Mouse (Mus musculus) liver, adult 10 weeks (tissue): ENCODE data around the gene 4930539E08Rik. TPM values are rescaled to one million over a fixed set of nuclear protein-coding genes. Genes with fewer than 3 reads are reported as not detected.

Experiments used
- polyA plus RNA-seq: library from polyadenylated mRNA; stranded (reverse); fragments of 350-450 nt; fragmentation: Illumina TruSeq; extraction: RNeasy Lipid Tissue Mini Kit (QIAGEN cat#74804); gene quantifications from one replicate; pipeline ENCODE4 v1.2.3, GENCODE M21; 2014; ENCODE audit warnings: low read depth, low replicate concordance

4930539E08Rik gene
- not detected for polyA plus RNA-seq

DNA sequence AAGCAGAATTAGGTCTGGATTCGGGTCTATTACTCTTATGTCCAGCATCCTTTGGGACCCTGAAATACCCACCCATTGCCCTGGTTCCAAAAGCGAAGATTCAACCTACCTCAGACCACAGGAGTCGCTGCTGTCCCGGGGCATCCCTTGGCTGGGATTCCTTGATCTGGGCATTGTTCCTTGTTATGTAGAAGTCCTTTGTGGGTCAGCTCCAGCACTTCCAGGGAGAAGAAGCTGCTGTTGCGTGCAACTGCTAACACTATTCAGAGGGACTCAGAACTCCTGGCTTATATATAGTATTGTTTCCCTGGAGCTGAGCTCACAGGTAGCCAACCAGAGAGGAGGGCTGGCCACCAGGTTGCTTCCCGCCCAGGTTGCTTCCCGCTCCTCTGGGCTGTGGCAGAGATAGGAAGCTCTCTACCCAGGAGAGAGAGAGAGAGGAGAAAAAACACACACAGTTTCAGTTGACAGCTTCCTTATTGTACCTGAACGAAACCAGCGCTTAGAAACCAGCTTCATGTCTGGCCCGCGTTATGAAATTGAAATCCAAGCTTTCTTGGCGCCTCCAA, at the start of gene 4930539E08Rik:
TSS of gene 4930539E08Rik (minus strand) at position 265 of the 569 bp plus-strand sequence.

DNA sequence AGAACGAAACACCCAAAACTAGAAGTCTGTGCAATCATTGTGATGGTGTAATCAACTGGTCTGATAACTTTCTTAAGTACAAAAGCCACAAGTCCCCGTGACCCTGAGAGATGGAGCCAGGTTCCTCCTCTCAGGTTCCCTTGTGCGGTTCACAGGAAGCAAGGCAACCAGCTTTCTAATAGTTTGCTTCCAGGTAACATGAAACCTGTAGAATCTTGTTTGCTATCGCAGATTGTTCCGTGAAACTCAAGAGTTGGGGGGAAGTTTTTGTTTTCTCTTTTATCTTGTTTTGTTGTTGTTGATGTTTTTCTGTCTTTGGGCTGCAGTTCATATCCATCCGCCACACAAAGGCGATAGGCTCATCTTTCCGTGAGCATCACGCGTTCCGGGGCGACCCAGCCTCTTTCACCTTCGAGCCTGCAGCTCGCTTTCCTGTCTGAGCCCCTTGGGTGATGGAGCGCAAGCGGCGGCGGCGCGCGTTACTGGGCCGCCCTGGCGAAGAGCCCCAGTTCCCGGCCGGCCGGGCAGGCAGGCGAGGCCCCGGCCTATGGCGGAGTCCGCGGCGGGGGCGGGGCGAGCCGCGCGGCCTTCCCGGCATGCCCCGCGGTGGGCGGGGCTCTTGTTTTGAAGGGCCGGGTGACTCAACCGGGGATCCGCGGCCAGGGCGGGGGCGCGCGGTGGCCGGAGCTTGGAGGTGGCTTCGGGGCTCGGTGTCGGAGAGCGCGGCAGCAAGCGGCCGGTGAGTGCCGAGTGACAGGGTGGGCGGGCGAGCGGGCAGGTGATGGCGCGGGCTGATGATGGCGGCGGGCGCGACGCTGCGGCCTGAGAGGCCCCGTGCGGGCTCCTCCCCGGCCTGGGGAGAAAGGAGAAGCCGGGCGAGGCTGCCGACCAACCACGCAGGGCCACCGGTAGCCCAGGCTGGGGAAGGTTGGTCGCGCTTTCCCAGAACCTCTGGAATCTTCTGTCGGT, 37.0 kb upstream of the 4930539E08Rik start, which contains the start of gene Kctd20:
TSS of gene Kctd20 (plus strand) at position 120 of the 969 bp plus-strand sequence.

DNA sequence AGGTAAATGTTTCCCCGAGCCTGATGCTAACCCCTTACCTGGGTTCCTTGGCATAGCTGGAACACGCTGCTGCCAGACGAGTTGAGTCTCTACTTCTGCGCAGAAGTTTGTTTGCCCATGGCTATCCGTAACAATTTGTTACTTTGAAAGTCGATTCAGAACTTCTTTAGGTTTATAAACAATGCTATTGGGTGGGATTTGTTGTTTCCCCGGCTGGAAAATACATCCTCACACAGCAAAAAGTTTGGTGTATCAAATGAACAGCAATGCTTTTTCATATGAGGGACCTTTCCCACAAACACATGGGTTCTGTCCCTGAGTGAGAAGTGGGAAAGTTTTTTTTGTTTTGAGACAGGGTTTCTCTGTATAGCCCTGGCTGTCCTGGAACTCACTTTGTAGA, 28.6 kb upstream of the 4930539E08Rik start, which contains the start of gene Pxt1:
TSS of gene Pxt1 (minus strand) at position 101 of the 400 bp plus-strand sequence.

GRCm38 (mm10) chr17:28858205-28858604, 56.9 kb downstream of the 4930539E08Rik start, which contains the start of gene Pnpla1:
TSS of gene Pnpla1 (plus strand) at chr17:28858411.

Other genes starting within 250 kb of the 4930539E08Rik start
- gene Slc26a8, start 225.1 kb downstream of the 4930539E08Rik start, polyA plus RNA-seq, result not detected
- gene Mapk14, start 224.0 kb downstream of the 4930539E08Rik start, polyA plus RNA-seq, result 44.8 TPM
- gene AC170998.1, start 189.2 kb downstream of the 4930539E08Rik start, polyA plus RNA-seq, result not detected
- gene Mapk13, start 146.0 kb downstream of the 4930539E08Rik start, polyA plus RNA-seq, result not detected
- gene Brpf3, start 114.2 kb downstream of the 4930539E08Rik start, polyA plus RNA-seq, result 11.5 TPM
- not detected for gene Pnpla1, start 56.9 kb downstream of the 4930539E08Rik start, polyA plus RNA-seq
- not detected for gene Pxt1, start 28.5 kb upstream of the 4930539E08Rik start, polyA plus RNA-seq
- gene Kctd20, start 36.6 kb upstream of the 4930539E08Rik start, polyA plus RNA-seq, result 23.5 TPM
- gene Stk38, start 92.7 kb upstream of the 4930539E08Rik start, polyA plus RNA-seq, result 52.3 TPM
- gene Srsf3, start 117.3 kb upstream of the 4930539E08Rik start, polyA plus RNA-seq, result 115 TPM
- gene Cdkn1a, start 175.7 kb upstream of the 4930539E08Rik start, polyA plus RNA-seq, result 3.0 TPM
- gene Rab44, start 198.8 kb upstream of the 4930539E08Rik start, polyA plus RNA-seq, result not detected